Mouse (Mus musculus): ENCODE measurements at regions not wholly inside any gene's neighbourhood (a gene's known extent, or its start where the extent isn't known, plus 50 kb on each side); places are given as distances from the start of the nearest gene placed in this dataset.

DNA sequence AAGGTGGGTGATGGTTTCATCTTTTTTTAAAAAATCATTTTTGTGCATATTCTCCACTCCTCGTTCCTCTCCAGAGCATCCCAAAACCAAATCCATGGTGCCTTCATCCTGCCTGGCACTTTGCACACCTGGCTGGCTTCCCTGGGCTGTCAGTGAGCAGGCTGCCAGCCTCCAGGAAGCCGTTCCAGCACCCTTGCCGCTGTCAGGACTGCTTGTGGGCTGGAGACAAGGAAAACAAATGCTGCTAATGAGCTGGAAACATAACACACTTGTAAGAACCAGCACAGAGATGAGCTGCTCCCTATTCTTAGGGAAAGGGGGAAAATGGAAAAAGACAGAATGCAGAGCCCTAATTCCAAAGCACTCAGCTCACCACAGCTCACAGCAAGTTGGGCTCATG is 383.5 kb upstream of the Gria1 start:
- Histone ChIP-seq H3K27ac (replicated peaks; ENCODE audit: low read depth, low read length) (no peak overlapping the region), H3K4me1 (ENCODE audit: control insufficient read depth, insufficient read depth, low read length) (no peaks in the 10 kb centered on the region), H3K9me3 (ENCODE audit: control insufficient read depth, low read length) (0 out of 2 replicates have a peak, but pooled peaks cover 4% of the 10 kb centered on the region), H3K36me3 (ENCODE audit: control insufficient read depth, insufficient read depth, low read length) (no peaks in the 10 kb centered on the region), H3K27me3 (replicated peaks; ENCODE audit: control insufficient read depth, insufficient read depth, low read length) (no peaks in the 10 kb centered on the region), H3K4me2 (ENCODE audit: low read depth, low read length) (no peak overlapping the region), H3K4me3 (ENCODE audit: low read depth, low read length) (no peak overlapping the region), H3K9ac (ENCODE audit: low read depth, low read length) (no peak overlapping the region)
- WGBS, result 44% methylated on average over 3 of the region's 3 CpGs
- DNase-seq (ENCODE audit: low spot score), result no peak
- no peak for ATAC-seq (ENCODE audit: low read depth)

DNA sequence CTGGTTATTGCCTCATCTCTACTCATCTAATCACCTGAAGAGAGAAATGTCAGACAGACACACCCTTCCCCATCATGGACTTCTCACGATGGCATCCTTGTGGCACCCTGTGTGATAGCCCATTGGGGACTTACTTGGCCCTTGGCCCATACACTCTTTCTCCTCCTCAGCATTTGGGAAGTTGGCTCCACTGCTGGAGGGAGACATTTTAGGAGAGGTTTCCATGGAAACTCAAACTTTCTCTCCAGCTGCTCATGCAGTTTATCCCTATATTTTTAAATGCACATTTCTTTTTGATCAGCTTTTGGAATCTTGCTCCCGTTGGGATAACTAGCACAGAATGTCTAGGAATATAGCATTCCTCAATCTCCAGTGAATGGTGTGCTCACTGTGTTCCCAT is 377.7 kb upstream of the Gria1 start:
- H3K36me3 ChIP-seq (ENCODE audit: control insufficient read depth, insufficient read depth, low read length), result no peaks in the 10 kb centered on the region
- DNase-seq (ENCODE audit: low spot score), result no peak
- H3K9ac ChIP-seq (ENCODE audit: low read depth, low read length), result no peak overlapping the region
- H3K9me3 ChIP-seq (ENCODE audit: control insufficient read depth, low read length), result 0 out of 2 replicates have a peak, but pooled peaks cover 4% of the 10 kb centered on the region
- H3K4me1 ChIP-seq (ENCODE audit: control insufficient read depth, insufficient read depth, low read length), result no peaks in the 10 kb centered on the region
- no peak overlapping the region for H3K4me3 ChIP-seq (ENCODE audit: low read depth, low read length)
- 80% methylated on average over 2 of the region's 2 CpGs for WGBS
- H3K27me3 ChIP-seq (replicated peaks; ENCODE audit: control insufficient read depth, insufficient read depth, low read length), result no peaks in the 10 kb centered on the region
- H3K4me2 ChIP-seq (ENCODE audit: low read depth, low read length), result no peak overlapping the region
- ATAC-seq (ENCODE audit: low read depth), result no peak
- H3K27ac ChIP-seq (replicated peaks; ENCODE audit: low read depth, low read length), result no peak overlapping the region

GRCm38 (mm10) chr11:56636606-56637226 is 374.5 kb upstream of the Gria1 start:
- H3K9ac ChIP-seq (ENCODE audit: low read depth, low read length), result no peak overlapping the region
- H3K4me3 ChIP-seq (ENCODE audit: low read depth, low read length), result no peak overlapping the region
- 61% methylated on average over 8 of the region's 8 CpGs for WGBS
- H3K27ac ChIP-seq (replicated peaks; ENCODE audit: low read depth, low read length), result no peak overlapping the region
- H3K4me2 ChIP-seq (ENCODE audit: low read depth, low read length), result no peak overlapping the region
- no peaks in the 10 kb centered on the region for H3K9me3 ChIP-seq (ENCODE audit: control insufficient read depth, low read length)
- no peaks in the 10 kb centered on the region for H3K36me3 ChIP-seq (ENCODE audit: control insufficient read depth, insufficient read depth, low read length)
- ATAC-seq (ENCODE audit: low read depth) (no peak), DNase-seq (ENCODE audit: low spot score) (no peak)
- H3K4me1 ChIP-seq (ENCODE audit: control insufficient read depth, insufficient read depth, low read length), result no peaks in the 10 kb centered on the region
- no peaks in the 10 kb centered on the region for H3K27me3 ChIP-seq (replicated peaks; ENCODE audit: control insufficient read depth, insufficient read depth, low read length)

DNA sequence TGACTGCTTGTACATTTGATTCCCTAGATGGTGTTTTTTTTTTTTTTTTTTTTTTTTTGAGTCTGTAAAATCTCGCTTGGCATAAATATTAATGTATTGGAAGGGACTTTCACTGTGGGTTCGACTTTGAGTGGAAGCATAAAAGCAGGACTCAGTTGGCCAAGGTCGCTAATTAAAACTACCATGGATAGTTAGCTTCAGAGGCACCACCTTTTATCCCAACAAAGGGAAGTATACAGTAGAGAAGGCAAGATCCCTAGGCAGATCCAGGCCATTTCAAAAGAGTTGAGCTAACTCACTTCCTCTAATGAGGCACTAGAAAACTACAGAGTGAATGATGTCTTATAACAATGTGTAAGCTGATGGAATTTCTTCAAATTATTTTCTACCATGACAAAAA is 369.5 kb upstream of the Gria1 start:
- Histone ChIP-seq H3K4me2 (ENCODE audit: low read depth, low read length) (no peak overlapping the region), H3K4me3 (ENCODE audit: low read depth, low read length) (no peak overlapping the region), H3K27me3 (replicated peaks; ENCODE audit: control insufficient read depth, insufficient read depth, low read length) (no peaks in the 10 kb centered on the region), H3K9me3 (ENCODE audit: control insufficient read depth, low read length) (no peaks in the 10 kb centered on the region), H3K9ac (ENCODE audit: low read depth, low read length) (no peak overlapping the region), H3K27ac (replicated peaks; ENCODE audit: low read depth, low read length) (no peak overlapping the region), H3K36me3 (ENCODE audit: control insufficient read depth, insufficient read depth, low read length) (no peaks in the 10 kb centered on the region), H3K4me1 (ENCODE audit: control insufficient read depth, insufficient read depth, low read length) (no peaks in the 10 kb centered on the region)
- 85% methylated on average over 3 of the region's 3 CpGs for WGBS
- ATAC-seq (ENCODE audit: low read depth), result no peak
- no peak for DNase-seq (ENCODE audit: low spot score)
